Mouse (Mus musculus) megakaryocyte-erythroid progenitor cell, adult 5 weeks (primary cell): ENCODE results near the gene Kifc3. TPM values are rescaled to one million over a fixed set of nuclear protein-coding genes. Genes with fewer than 3 reads are reported as not detected.

Experiments used
- polyA plus RNA-seq: library from polyadenylated mRNA; stranded (reverse); fragments of >175 nt; gene quantifications from 2 replicates; pipeline ENCODE4 v1.2.3, GENCODE M21; 2012

Kifc3 gene
- 3.2 and 4.7 TPM in 2 replicates for polyA plus RNA-seq

DNA sequence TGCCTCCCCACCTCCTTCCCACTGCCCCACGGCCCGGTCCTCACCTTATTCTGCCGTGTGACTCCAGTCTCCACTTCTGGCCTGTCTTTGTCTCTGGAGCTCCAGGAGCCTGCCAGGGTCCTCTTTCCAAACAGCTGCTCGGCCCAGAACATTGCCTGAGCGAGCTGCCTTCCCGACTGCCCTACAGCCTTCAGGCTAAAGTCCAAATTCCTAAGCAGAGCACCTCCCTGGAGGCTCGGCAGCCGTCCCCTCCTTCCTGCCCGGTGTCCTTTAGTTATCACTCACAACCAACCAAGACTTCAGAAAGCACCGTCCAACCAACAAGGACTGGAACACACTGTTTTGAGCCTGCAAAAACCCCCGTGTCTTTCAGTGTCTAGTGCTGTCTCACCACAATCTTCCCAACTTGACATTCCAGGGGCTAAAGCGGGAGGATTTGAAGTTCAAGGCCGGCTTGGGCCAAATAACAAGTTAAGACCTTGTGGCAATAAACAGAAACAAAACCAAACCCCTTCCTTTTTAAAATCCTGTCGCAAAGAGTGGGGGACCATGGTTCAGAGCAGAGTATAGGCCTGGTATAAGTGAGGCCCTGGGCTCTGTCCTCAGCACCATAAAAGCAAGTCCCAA, at the start of gene Kifc3:
Gene Kifc3, minus strand, starts transcription at position 164 of the 627 bp plus-strand sequence.

DNA sequence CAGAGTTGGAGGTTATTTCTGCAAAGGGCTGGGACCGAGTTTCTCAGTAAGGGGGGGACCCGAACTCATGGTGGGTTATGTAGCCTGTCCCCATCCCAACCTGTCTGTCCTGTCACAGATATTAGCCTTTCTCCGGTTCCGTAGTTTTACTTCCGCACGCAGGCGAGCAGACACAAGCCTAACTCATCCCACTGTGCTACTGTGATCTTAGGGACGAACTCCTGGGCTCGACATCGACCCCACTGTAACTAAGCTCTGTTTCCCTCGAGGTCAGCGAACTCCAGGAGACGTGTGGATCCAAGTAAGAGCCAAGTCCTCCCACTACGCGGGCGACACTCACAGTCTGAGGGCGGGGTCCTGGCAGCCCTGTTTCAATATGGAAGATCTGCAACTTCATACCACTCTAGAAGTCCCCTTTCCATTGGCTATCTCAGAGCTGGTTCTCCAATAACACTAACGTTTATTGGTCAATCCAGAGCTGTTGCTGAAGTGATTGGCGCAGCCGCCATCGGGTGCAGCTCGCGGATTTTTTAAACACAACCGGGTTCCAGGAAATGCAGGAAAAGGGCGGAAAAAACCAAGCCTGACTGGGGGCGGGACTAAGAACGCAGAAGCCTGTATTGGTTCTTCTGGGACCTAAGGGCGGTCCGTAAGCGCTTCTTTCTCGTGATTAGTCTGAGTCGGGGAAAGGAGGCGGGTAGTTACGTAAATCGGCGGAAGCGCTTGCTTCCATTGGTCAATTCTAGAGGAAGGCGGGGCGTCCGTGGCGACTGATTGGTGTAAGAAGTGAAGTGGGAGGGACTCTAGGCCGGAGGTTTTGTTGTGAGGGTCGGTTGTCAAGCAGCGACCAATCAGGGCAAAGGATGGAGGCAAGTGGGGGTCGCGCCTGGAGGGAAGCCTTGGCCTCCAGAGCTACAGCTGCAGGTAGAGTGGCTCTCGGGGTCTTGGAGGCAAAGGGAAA, 122.0 kb downstream of the Kifc3 start, which contains the start of gene Katnb1:
Gene Katnb1, plus strand, starts transcription at position 806 of the 961 bp plus-strand sequence.

DNA sequence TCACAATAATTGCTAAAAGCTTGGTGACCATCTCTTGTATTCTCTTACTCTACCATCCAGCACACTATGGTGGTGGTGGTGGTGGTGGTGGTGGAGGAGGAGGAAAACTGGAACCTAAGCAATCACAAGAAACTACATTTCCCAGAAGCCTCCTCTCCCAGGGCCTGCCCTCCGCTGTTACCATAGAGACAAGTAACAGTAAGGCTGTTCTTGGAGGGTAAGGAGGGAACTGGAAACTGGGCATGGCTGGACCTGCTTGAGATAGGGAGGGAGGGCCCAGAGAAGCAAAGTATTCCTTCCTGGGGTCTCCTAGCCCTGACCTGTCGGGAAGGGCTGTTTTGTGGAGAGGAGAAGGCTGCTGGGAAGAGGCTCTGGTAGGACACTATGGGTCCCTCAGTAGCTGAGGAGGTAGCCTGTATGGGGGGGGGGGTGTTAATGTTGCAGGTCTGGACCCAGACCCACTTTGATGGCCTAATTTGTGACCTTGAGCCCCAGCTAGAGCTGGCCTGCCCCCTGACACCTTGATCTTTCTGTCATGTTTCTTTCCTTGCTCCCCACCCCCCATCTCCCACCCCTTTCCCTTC, 147.6 kb downstream of the Kifc3 start, which contains the start of gene Drc7:
Gene Drc7, plus strand, starts transcription at position 177 of the 584 bp plus-strand sequence.

Other genes starting within 250 kb of the Kifc3 start
- gene Adgrg1, start 228.1 kb downstream of the Kifc3 start, polyA plus RNA-seq = 302 and 465 TPM in 2 replicates
- 184 and 192 TPM in 2 replicates for gene Adgrg3, start 185.1 kb downstream of the Kifc3 start, polyA plus RNA-seq
- gene Drc7, start 147.7 kb downstream of the Kifc3 start, polyA plus RNA-seq = 1.2 and 1.8 TPM in 2 replicates
- 66.6 and 88.6 TPM in 2 replicates for gene Katnb1, start 121.6 kb downstream of the Kifc3 start, polyA plus RNA-seq
- 13.5 and 19.8 TPM in 2 replicates for gene Cngb1, start 103.8 kb upstream of the Kifc3 start, polyA plus RNA-seq
- not detected in 2 replicates for gene Tepp, start 107.8 kb upstream of the Kifc3 start, polyA plus RNA-seq
- gene Zfp319, start 129.1 kb upstream of the Kifc3 start, polyA plus RNA-seq = 11.6 and 14.2 TPM in 2 replicates
- 17.2 and 19.6 TPM in 2 replicates for gene Usb1, start 129.5 kb upstream of the Kifc3 start, polyA plus RNA-seq
- 0.60 and 1.8 TPM in 2 replicates for gene Mmp15, start 149.5 kb upstream of the Kifc3 start, polyA plus RNA-seq
- gene Cfap20, start 232.1 kb upstream of the Kifc3 start, polyA plus RNA-seq = 27.1 and 27.2 TPM in 2 replicates